Mouse (Mus musculus) liver, adult (tissue): ENCODE measurements around the gene Gm17409.

ENCODE experiments used
- GATA4 ChIP-seq: IDR thresholded peaks from 2 replicates; pipeline ENCODE4 v1.6.1; 2014; ENCODE audit warnings: mild to moderate bottlenecking, low read length; ENCODE audit not compliant: insufficient replicate concordance

Gm17409 gene

GRCm38 (mm10) chr2:58505306-58506090 is 35.6 kb downstream of the Gm17409 start:
- TF ChIP-seq GATA4 = no peak

GRCm38 (mm10) chr2:58510192-58510591 is 40.3 kb downstream of the Gm17409 start:
- TF ChIP-seq GATA4 = no peak

GRCm38 (mm10) chr2:58513212-58513611 is 43.3 kb downstream of the Gm17409 start:
- peak; percentile 26; the same call in 1 of the 2 replicates for TF ChIP-seq GATA4

DNA sequence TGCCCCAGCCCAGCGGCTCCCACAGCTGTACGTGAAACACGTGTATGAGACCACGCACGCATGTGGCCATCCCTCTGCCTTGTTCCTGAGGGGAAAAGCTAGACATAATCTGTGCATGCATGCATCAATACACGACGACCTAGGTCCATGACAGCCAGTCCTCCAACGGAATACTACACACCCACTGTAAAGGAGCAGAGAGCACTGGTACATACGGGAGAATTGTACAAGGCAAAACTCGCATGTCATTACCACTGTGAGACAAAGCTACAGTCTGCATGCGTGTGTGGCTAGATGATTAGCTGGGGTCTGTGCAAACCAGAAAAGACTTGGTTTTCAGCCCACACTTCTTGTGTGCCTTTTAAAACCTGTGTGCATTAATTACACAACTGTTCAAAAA is 44.6 kb downstream of the Gm17409 start:
- no peak for TF ChIP-seq GATA4

DNA sequence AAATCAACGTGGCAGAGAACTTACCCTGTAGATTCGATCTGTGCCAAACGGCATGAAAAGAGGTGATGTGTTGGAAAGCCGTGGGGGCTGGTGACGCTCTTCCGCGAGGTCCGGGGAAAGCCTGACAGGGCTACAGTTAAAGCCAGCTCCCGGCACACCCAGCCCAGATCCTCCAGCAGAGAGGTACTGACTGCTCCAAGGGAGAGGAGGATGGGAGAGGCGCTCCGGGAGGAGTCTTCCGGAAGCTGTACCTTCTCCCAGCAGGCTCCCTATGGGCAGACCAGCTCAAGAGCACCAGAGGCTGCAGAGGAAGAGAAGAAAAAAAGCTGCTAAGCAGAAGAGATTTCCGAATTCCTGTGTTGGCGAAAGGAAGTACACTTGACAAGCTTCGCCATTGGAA is 46.1 kb downstream of the Gm17409 start:
- TF ChIP-seq GATA4 = no peak; the same call in 1 of the 2 replicates

DNA sequence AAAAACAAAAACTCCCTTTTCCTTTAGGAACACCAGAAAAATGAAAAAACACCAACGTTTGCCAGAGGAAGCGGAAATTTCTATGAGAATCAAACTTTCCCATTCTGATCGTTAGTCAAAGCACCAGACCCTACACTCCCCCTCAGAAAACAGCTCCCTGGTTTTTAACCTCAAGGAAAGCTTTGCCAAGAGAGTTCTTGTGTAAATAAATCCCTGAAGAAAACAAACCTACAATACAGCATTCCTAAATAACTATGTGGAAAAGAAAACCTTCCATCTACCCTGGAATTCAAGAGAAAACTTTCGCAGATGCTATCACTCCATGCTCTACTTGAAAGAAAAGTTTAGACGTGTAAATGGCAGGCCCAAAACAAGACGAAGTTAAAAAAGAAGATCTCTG is 47.0 kb downstream of the Gm17409 start:
- no peak for TF ChIP-seq GATA4

DNA sequence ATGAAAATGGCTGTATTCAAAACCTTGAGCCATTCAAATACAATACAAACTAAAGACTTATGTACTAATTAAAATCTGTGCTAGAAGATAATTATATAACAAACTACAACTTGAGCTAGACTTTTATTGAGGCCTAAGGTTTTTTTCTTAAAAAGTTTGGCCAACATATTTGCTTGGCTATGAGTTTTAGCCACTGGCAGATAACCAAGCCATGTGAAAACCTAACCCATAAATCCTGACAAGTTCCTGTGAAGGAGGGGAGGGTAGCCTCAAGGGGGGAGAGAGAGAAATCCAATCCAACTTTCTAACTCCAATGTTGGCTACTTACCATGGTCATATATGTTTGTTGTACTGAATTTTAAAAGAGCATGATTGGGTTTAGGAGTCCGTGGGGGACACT is 48.6 kb downstream of the Gm17409 start:
- no peak for TF ChIP-seq GATA4
